Mouse (Mus musculus) liver, adult 2 months (tissue): ENCODE results near the gene Flt3.

Source experiments
- CTCF ChIP-seq: fragments of 200-500 bp; IDR thresholded peaks from 2 replicates; pipeline ENCODE4 v1.5.1; 2011; ENCODE audit warnings: low read depth, low read length, control low read depth
- POLR2A ChIP-seq: fragments of 200-500 bp; IDR thresholded peaks from 2 replicates; pipeline ENCODE4 v1.6.1; 2011; ENCODE audit warnings: low read length, control low read depth; ENCODE audit not compliant: insufficient read depth; ENCODE audit errors: extremely low read depth

- TF ChIP-seq CTCF, result no peak
- TF ChIP-seq POLR2A, result no peak
These were observed 7.5 kb downstream of the Flt3 start for GRCm38 (mm10) chr5:147392667-147393213.
